Mouse (Mus musculus): ENCODE results near the gene Edn2.

Edn2 gene

GRCm38 (mm10) chr4:120206471-120206891 is 45.5 kb downstream of the Edn2 start:
- DNase-seq, result peak; percentile 65

GRCm38 (mm10) chr4:120212080-120212479 is 51.1 kb downstream of the Edn2 start:
- DNase-seq, result no peak

GRCm38 (mm10) chr4:120212812-120213211 is 51.8 kb downstream of the Edn2 start:
- DNase-seq, result no peak

- peak; percentile 66 for DNase-seq
Observed at GRCm38 (mm10) chr4:120215915-120216591, 55.0 kb downstream of the Edn2 start.

GRCm38 (mm10) chr4:120216883-120217282 is 55.9 kb downstream of the Edn2 start:
- no peak for DNase-seq

Data from cerebellum, adult 9-11 months (tissue).